Mouse (Mus musculus): ENCODE data around the gene Specc1l. TPM values are rescaled to one million over a fixed set of nuclear protein-coding genes. Genes with fewer than 3 reads are reported as not detected.

Gene Specc1l
- polyA plus RNA-seq, 1 experiment from 2014 or later, result 23.4 TPM

Other genes with a start within 250 kb of the Specc1l start
- 2.5 and 3.1 TPM in 2 replicates for gene Gnaz, start 244.9 kb upstream of the Specc1l start, polyA plus RNA-seq (2014; fragmentation: Nextera tagmentation; extraction: Ambion mirVana)
- gene Rsph14, start 179.5 kb upstream of the Specc1l start, polyA plus RNA-seq (2014; fragmentation: Nextera tagmentation; extraction: Ambion mirVana), result not detected in 2 replicates
- gene Rab36, start 175.0 kb upstream of the Specc1l start, polyA plus RNA-seq (2014; fragmentation: Nextera tagmentation; extraction: Ambion mirVana), result 11.1 and 12.8 TPM in 2 replicates
- gene Bcr, start 151.5 kb upstream of the Specc1l start, polyA plus RNA-seq (2014; fragmentation: Nextera tagmentation; extraction: Ambion mirVana), result 7.5 and 11.4 TPM in 2 replicates
- 2.6 and 3.5 TPM in 2 replicates for gene Adora2a, start 104.8 kb downstream of the Specc1l start, polyA plus RNA-seq (2014; fragmentation: Nextera tagmentation; extraction: Ambion mirVana)
- 0.21 and 0.37 TPM in 2 replicates for gene Upb1, start 189.0 kb downstream of the Specc1l start, polyA plus RNA-seq (2014; fragmentation: Nextera tagmentation; extraction: Ambion mirVana)